Mouse (Mus musculus): ENCODE measurements around the gene Pced1b. TPM values are rescaled to one million over a fixed set of nuclear protein-coding genes. Genes with fewer than 3 reads are reported as not detected.
"Not testable (repeated sequence)": the region's sequence is repeated elsewhere in the genome, so short reads cannot be mapped to it uniquely, and the experiment has no call there.

Gene Pced1b
- total RNA-seq (2018; cell fraction: chromatin; rRNA removed), result 10 to 100 TPM in 9 of 26 experiments, 1 to 10 TPM in 15, under 1 TPM in 2; 0.87 to 14.2 (median 7.4) TPM
- 10 to 100 TPM in 2 of 26 experiments, 1 to 10 TPM in 22, under 1 TPM in 2; 0.96 to 12.4 (median 4.9) TPM for total RNA-seq (2018; cell fraction: cytosol; rRNA removed)
- 10 to 100 TPM in 12 of 26 experiments, 1 to 10 TPM in 14; 1.8 to 24.2 (median 9.6) TPM for total RNA-seq (2018; cell fraction: nucleus; rRNA removed)
- 3.3 to 9.5 TPM (median 3.8 TPM) in 3 replicates for polyA plus RNA-seq (2018)

GRCm38 (mm10) chr15:97246911-97247790 is at the start of gene Pced1b, which contains the start of gene Amigo2:
Pced1b (plus strand) TSS chr15:97247107.
Amigo2 (minus strand) TSS chr15:97247287.
- Histone ChIP-seq H3K4me3 (ENCODE audit: inconsistent target) (peak within 1 kb of the TSS; percentile 35), H3K79me2 (ENCODE audit: inconsistent target) (no peaks in the 10 kb centered on the region), H3K36me3 (ENCODE audit: inconsistent target) (no peaks in the 10 kb centered on the region), H3K27ac (no peak within 1 kb of the TSS)
- WGBS (ENCODE audit: missing documents), result under 1% methylated on average over 109 of the region's 125 CpGs

- 91% methylated on average over 3 of the region's 3 CpGs for WGBS (ENCODE audit: missing documents)
- Histone ChIP-seq H3K27ac (no peak overlapping the region), H3K79me2 (ENCODE audit: inconsistent target) (no peaks in the 10 kb centered on the region), H3K36me3 (ENCODE audit: inconsistent target) (no peaks in the 10 kb centered on the region), H3K4me3 (ENCODE audit: inconsistent target) (no peak overlapping the region)
Measured at GRCm38 (mm10) chr15:97204889-97205288, 42.0 kb upstream of the Pced1b start.

GRCm38 (mm10) chr15:97205776-97206175 is 41.1 kb upstream of the Pced1b start:
- no peaks in the 10 kb centered on the region for H3K36me3 ChIP-seq (ENCODE audit: inconsistent target)
- WGBS (ENCODE audit: missing documents), result 87% methylated on average over 10 of the region's 10 CpGs
- no peaks in the 10 kb centered on the region for H3K79me2 ChIP-seq (ENCODE audit: inconsistent target)
- H3K4me3 ChIP-seq (ENCODE audit: inconsistent target), result no peak overlapping the region
- H3K27ac ChIP-seq, result no peak overlapping the region

GRCm38 (mm10) chr15:97206506-97206905 is 40.4 kb upstream of the Pced1b start:
- no peaks in the 10 kb centered on the region for H3K79me2 ChIP-seq (ENCODE audit: inconsistent target)
- no peak overlapping the region for H3K27ac ChIP-seq
- no peak overlapping the region for H3K4me3 ChIP-seq (ENCODE audit: inconsistent target)
- 98% methylated on average over 8 of the region's 8 CpGs for WGBS (ENCODE audit: missing documents)
- H3K36me3 ChIP-seq (ENCODE audit: inconsistent target), result no peaks in the 10 kb centered on the region

GRCm38 (mm10) chr15:97209754-97210153 is 37.2 kb upstream of the Pced1b start:
- not testable (repeated sequence) for H3K27ac ChIP-seq; H3K79me2 ChIP-seq (ENCODE audit: inconsistent target); H3K36me3 ChIP-seq (ENCODE audit: inconsistent target); H3K4me3 ChIP-seq (ENCODE audit: inconsistent target)
- 92% methylated on average over 3 of the region's 3 CpGs for WGBS (ENCODE audit: missing documents)

- Histone ChIP-seq H3K79me2 (ENCODE audit: inconsistent target) (no peaks in the 10 kb centered on the region), H3K36me3 (ENCODE audit: inconsistent target) (no peaks in the 10 kb centered on the region), H3K4me3 (ENCODE audit: inconsistent target) (peak overlapping the region; percentile 8; the same call in 1 of the 2 replicates), H3K27ac (no peak overlapping the region)
- 25% methylated on average over 17 of the region's 17 CpGs for whole genome bisulfite sequencing (ENCODE audit: missing documents)
Measured at GRCm38 (mm10) chr15:97212501-97213477, 34.1 kb upstream of the Pced1b start.

- Histone ChIP-seq H3K79me2 (ENCODE audit: inconsistent target) (no peaks in the 10 kb centered on the region), H3K4me3 (ENCODE audit: inconsistent target) (no peak overlapping the region), H3K36me3 (ENCODE audit: inconsistent target) (no peaks in the 10 kb centered on the region), H3K27ac (no peak overlapping the region)
- whole genome bisulfite sequencing (ENCODE audit: missing documents), result 95% methylated on average over 5 of the region's 5 CpGs
Measured at GRCm38 (mm10) chr15:97216843-97217242, 30.1 kb upstream of the Pced1b start.

GRCm38 (mm10) chr15:97223431-97223830 is 23.5 kb upstream of the Pced1b start:
- H3K27ac ChIP-seq, result no peak overlapping the region
- no peaks in the 10 kb centered on the region for H3K79me2 ChIP-seq (ENCODE audit: inconsistent target)
- H3K4me3 ChIP-seq (ENCODE audit: inconsistent target), result no peak overlapping the region
- no peaks in the 10 kb centered on the region for H3K36me3 ChIP-seq (ENCODE audit: inconsistent target)
- WGBS (ENCODE audit: missing documents), result 94% methylated on average over 10 of the region's 10 CpGs

- H3K79me2 ChIP-seq (ENCODE audit: inconsistent target), result no peaks in the 10 kb centered on the region
- H3K36me3 ChIP-seq (ENCODE audit: inconsistent target), result no peaks in the 10 kb centered on the region
- H3K27ac ChIP-seq, result no peak overlapping the region
- 91% methylated on average over 8 of the region's 8 CpGs for WGBS (ENCODE audit: missing documents)
- H3K4me3 ChIP-seq (ENCODE audit: inconsistent target), result no peak overlapping the region
Measured at GRCm38 (mm10) chr15:97224003-97224402, 22.9 kb upstream of the Pced1b start.

GRCm38 (mm10) chr15:97229494-97230077 is 17.3 kb upstream of the Pced1b start:
- H3K4me3 ChIP-seq (ENCODE audit: inconsistent target), result no peak overlapping the region
- 89% methylated on average over 11 of the region's 11 CpGs for WGBS (ENCODE audit: missing documents)
- no peaks in the 10 kb centered on the region for H3K36me3 ChIP-seq (ENCODE audit: inconsistent target)
- no peaks in the 10 kb centered on the region for H3K79me2 ChIP-seq (ENCODE audit: inconsistent target)
- H3K27ac ChIP-seq, result no peak overlapping the region

GRCm38 (mm10) chr15:97234076-97234475 is 12.8 kb upstream of the Pced1b start:
- no peak overlapping the region for H3K4me3 ChIP-seq (ENCODE audit: inconsistent target)
- WGBS (ENCODE audit: missing documents), result 89% methylated on average over 6 of the region's 6 CpGs

GRCm38 (mm10) chr15:97235183-97235582 is 11.7 kb upstream of the Pced1b start:
- Histone ChIP-seq H3K4me3 (ENCODE audit: inconsistent target) (no peak overlapping the region), H3K36me3 (ENCODE audit: inconsistent target) (no peaks in the 10 kb centered on the region), H3K79me2 (ENCODE audit: inconsistent target) (no peaks in the 10 kb centered on the region), H3K27ac (no peak overlapping the region)
- WGBS (ENCODE audit: missing documents), result 25% methylated on average over 7 of the region's 7 CpGs

More at GRCm38 (mm10) chr15:97234076-97234475, 12.8 kb upstream of the Pced1b start:
- Histone ChIP-seq H3K27ac (no peak overlapping the region), H3K79me2 (ENCODE audit: inconsistent target) (no peaks in the 10 kb centered on the region), H3K36me3 (ENCODE audit: inconsistent target) (no peaks in the 10 kb centered on the region)

GRCm38 (mm10) chr15:97236943-97237342 is 10.0 kb upstream of the Pced1b start:
- WGBS (ENCODE audit: missing documents), result 35% methylated on average over 9 of the region's 9 CpGs
- Histone ChIP-seq H3K36me3 (ENCODE audit: inconsistent target) (no peaks in the 10 kb centered on the region), H3K4me3 (ENCODE audit: inconsistent target) (no peak overlapping the region), H3K79me2 (ENCODE audit: inconsistent target) (no peaks in the 10 kb centered on the region), H3K27ac (no peak overlapping the region)

GRCm38 (mm10) chr15:97245392-97245791 is 1.5 kb upstream of the Pced1b start:
- no peaks in the 10 kb centered on the region for H3K36me3 ChIP-seq (ENCODE audit: inconsistent target)
- no peak overlapping the region for H3K4me3 ChIP-seq (ENCODE audit: inconsistent target)
- WGBS (ENCODE audit: missing documents), result 34% methylated on average over 18 of the region's 18 CpGs
- no peaks in the 10 kb centered on the region for H3K79me2 ChIP-seq (ENCODE audit: inconsistent target)
- H3K27ac ChIP-seq, result no peak overlapping the region
